Mouse (Mus musculus) MEL (cell line): ENCODE measurements at regions not wholly inside any gene's neighbourhood (a gene's known extent, or its start where the extent isn't known, plus 50 kb on each side); places are given as distances from the start of the nearest gene placed in this dataset.

Source experiments
- BHLHE40 ChIP-seq: IDR thresholded peaks from 2 replicates; pipeline ENCODE4 v1.6.1; 2012; ENCODE audit warnings: low read depth, mild to moderate bottlenecking, inconsistent platforms, low read length, improper control_type of control experiment, borderline replicate concordance
- CTCF ChIP-seq, 3 experiments: IDR thresholded peaks in 2 of 3; conservative IDR thresholded peaks in 1 of 3; 2 replicates each; pipeline ENCODE4 v1.5.1; 2011 to 2012; ENCODE audit warnings: low read length in 3 of 3, low read depth in 2 of 3, mild to moderate bottlenecking in 2 of 3, improper control_type of control experiment in 1 of 3, inconsistent platforms in 1 of 3, mixed read lengths in 1 of 3, moderate library complexity in 1 of 3; ENCODE audit not compliant: control insufficient read depth in 1 of 3, insufficient read depth in 1 of 3, poor library complexity in 1 of 3, severe bottlenecking in 1 of 3
- E2F4 ChIP-seq: IDR thresholded peaks from 2 replicates; pipeline ENCODE4 v1.6.1; 2011; ENCODE audit warnings: low read depth, low read length, improper control_type of control experiment, borderline replicate concordance
- EP300 ChIP-seq, 2 experiments: IDR thresholded peaks; 2 replicates each; pipeline ENCODE4 v1.6.1; 2011; ENCODE audit warnings: improper control_type of control experiment in 2 of 2, low read length in 2 of 2, low read depth in 1 of 2, mild to moderate bottlenecking in 1 of 2
- GATA1 ChIP-seq: IDR thresholded peaks from 2 replicates; pipeline ENCODE4 v1.6.1; 2011; ENCODE audit warnings: low read depth, low read length, improper control_type of control experiment
- KAT2A ChIP-seq: conservative IDR thresholded peaks from 2 replicates; pipeline ENCODE4 v1.6.1; 2012; ENCODE audit warnings: low read depth, low read length, improper control_type of control experiment, inconsistent platforms
- MAX ChIP-seq: IDR thresholded peaks from 2 replicates; pipeline ENCODE4 v1.6.1; 2011; ENCODE audit warnings: low read length, improper control_type of control experiment
- MXI1 ChIP-seq: IDR thresholded peaks from 2 replicates; pipeline ENCODE4 v1.6.1; 2011; ENCODE audit warnings: mild to moderate bottlenecking, low read depth, low read length, improper control_type of control experiment
- NELFE ChIP-seq: IDR thresholded peaks from 2 replicates; pipeline ENCODE4 v1.6.1; 2011; ENCODE audit warnings: low read depth, low read length, improper control_type of control experiment
- POLR2A ChIP-seq, 2 experiments: IDR thresholded peaks; 2 replicates each; pipeline ENCODE4 v1.6.1; 2011 to 2012; ENCODE audit warnings: low read length in 2 of 2, mild to moderate bottlenecking in 2 of 2, control low read depth in 1 of 2, improper control_type of control experiment in 1 of 2, low read depth in 1 of 2, moderate library complexity in 1 of 2; ENCODE audit not compliant: control insufficient read depth in 1 of 2, insufficient read depth in 1 of 2, poor library complexity in 1 of 2
- POLR2AphosphoS2 ChIP-seq: IDR thresholded peaks from 2 replicates; pipeline ENCODE4 v1.6.1; 2011; ENCODE audit warnings: low read length, improper control_type of control experiment
- USF1 ChIP-seq: IDR thresholded peaks from 2 replicates; pipeline ENCODE4 v1.6.1; 2014; ENCODE audit warnings: low read depth, mild to moderate bottlenecking, inconsistent platforms, low read length, improper control_type of control experiment, moderate library complexity
- ZMIZ1 ChIP-seq: IDR thresholded peaks from 2 replicates; pipeline ENCODE4 v1.6.1; 2012; ENCODE audit warnings: low read depth, mild to moderate bottlenecking, inconsistent platforms, low read length, improper control_type of control experiment, moderate library complexity

GRCm38 (mm10) chr2:39400336-39400735 lies 174.1 kb upstream of the Ppp6c start:
- TF ChIP-seq CTCF (IDR thresholded peaks at IDR 0.05 in 2 of 3, conservative IDR thresholded peaks at IDR 0.05 in 1 of 3; ENCODE audit: control insufficient read depth in 1 of 3, insufficient read depth in 1 of 3, low read depth in 2 of 3, low read length in 3 of 3, poor library complexity in 1 of 3, severe bottlenecking in 1 of 3), result no peak
- TF ChIP-seq BHLHE40, result no peak
- no peak for TF ChIP-seq ZMIZ1
- no peak for TF ChIP-seq KAT2A
- no peak for TF ChIP-seq MXI1
- TF ChIP-seq MAX, result no peak
- no peak for TF ChIP-seq NELFE
- no peak for TF ChIP-seq USF1
- TF ChIP-seq POLR2A (IDR thresholded peaks at IDR 0.05; ENCODE audit: control insufficient read depth in 1 of 2, insufficient read depth in 1 of 2, low read depth in 1 of 2, low read length in 2 of 2, poor library complexity in 1 of 2), result no peak
- no peak for TF ChIP-seq GATA1
- no peak for TF ChIP-seq E2F4
- TF ChIP-seq EP300 (IDR thresholded peaks at IDR 0.05; ENCODE audit: low read depth in 1 of 2, low read length in 2 of 2), result no peak
- TF ChIP-seq POLR2AphosphoS2, result no peak
